Mouse (Mus musculus) stomach, postnatal 0 days (tissue): ENCODE measurements at regions not wholly inside any gene's neighbourhood (a gene's known extent, or its start where the extent isn't known, plus 50 kb on each side); places are given as distances from the start of the nearest gene placed in this dataset.

Source experiments
- ATAC-seq: fragments of 200-750 bp; cut with Nextera tagmentation; 2 replicates; pipeline ENCODE4 v1.8.0; 2017; ENCODE audit not compliant: low FRiP score, low TSS enrichment
- DNase-seq: peaks from one replicate; pipeline ENCODE4 v3.0.0-alpha.2; 2016; ENCODE audit warnings: low spot score
- H3K27ac ChIP-seq: fragments of 300-500 bp; sonication (generic); replicated peaks from 2 replicates; pipeline ENCODE4 v1.5.1; 2014; ENCODE audit warnings: mild to moderate bottlenecking, control low read depth
- H3K27me3 ChIP-seq: fragments of 300-500 bp; sonication (generic); 2 replicates; pipeline ENCODE4 v1.6.1; 2014; ENCODE audit warnings: low read length; ENCODE audit not compliant: control insufficient read depth, insufficient read depth
- H3K36me3 ChIP-seq: fragments of 300-500 bp; sonication (generic); 2 replicates; pipeline ENCODE4 v1.6.1; 2014; ENCODE audit warnings: low read length, mixed read lengths; ENCODE audit not compliant: control insufficient read depth, insufficient read depth
- H3K4me1 ChIP-seq: fragments of 300-500 bp; sonication (generic); replicated peaks from 2 replicates; pipeline ENCODE4 v1.6.1; 2014; ENCODE audit warnings: antibody characterized with exemption; ENCODE audit not compliant: control insufficient read depth, insufficient read depth
- H3K4me2 ChIP-seq: fragments of 300-500 bp; sonication (generic); replicated peaks from 2 replicates; pipeline ENCODE4 v1.6.1; 2014; ENCODE audit warnings: low read depth, mild to moderate bottlenecking, control low read depth, moderate library complexity
- H3K4me3 ChIP-seq: fragments of 300-500 bp; sonication (generic); 2 replicates; pipeline ENCODE4 v1.5.1; 2014; ENCODE audit warnings: low read depth, low read length, control low read depth
- H3K9ac ChIP-seq: fragments of 300-500 bp; sonication (generic); 2 replicates; pipeline ENCODE4 v1.6.1; 2014; ENCODE audit warnings: mild to moderate bottlenecking, low read length, control low read depth, mixed read lengths
- H3K9me3 ChIP-seq: fragments of 300-500 bp; sonication (generic); 2 replicates; pipeline ENCODE4 v1.6.1; 2016; ENCODE audit warnings: low read length; ENCODE audit not compliant: control insufficient read depth
- CTCF ChIP-seq: IDR thresholded peaks from 2 replicates; pipeline ENCODE4 v1.5.1; 2016; ENCODE audit warnings: antibody characterized with exemption, low read depth, mild to moderate bottlenecking, moderate library complexity
- EP300 ChIP-seq: optimal IDR thresholded peaks from 2 replicates; pipeline ENCODE3; 2016; ENCODE audit warnings: antibody characterized with exemption
- WGBS: fragments of 180-500 bp; shearing (Covaris S2); extraction: QIAGEN DNeasy Blood & Tissue Kit; methylation state at CpG from one replicate; pipeline ENCODE4 v1.1.7; 2014; 5-methylcytosine and 5-hydroxymethylcytosine counted together

- 75% methylated on average over 5 of the region's 5 CpGs for WGBS
- Histone ChIP-seq H3K4me1 (no peaks in the 10 kb centered on the region), H3K4me2 (no peak overlapping the region), H3K4me3 (no peak overlapping the region), H3K27me3 (no peaks in the 10 kb centered on the region), H3K27ac (no peak overlapping the region), H3K36me3 (no peaks in the 10 kb centered on the region), H3K9ac (no peak overlapping the region), H3K9me3 (no peaks in the 10 kb centered on the region)
- DNase-seq (no peak), ATAC-seq (no peak)
- no peak for TF ChIP-seq CTCF
- no peak for TF ChIP-seq EP300
Measured at GRCm38 (mm10) chr12:77140141-77140540, 97.8 kb upstream of the Fut8 start.

GRCm38 (mm10) chr12:77139718-77140117, 98.2 kb upstream of the Fut8 start:
- no peaks in the 10 kb centered on the region for H3K36me3 ChIP-seq
- H3K27ac ChIP-seq: no peak overlapping the region
- DNase-seq (no peak), ATAC-seq (no peak)
- H3K4me2 ChIP-seq: no peak overlapping the region
- no peaks in the 10 kb centered on the region for H3K27me3 ChIP-seq
- H3K4me3 ChIP-seq: no peak overlapping the region
- WGBS: 85% methylated on average over 2 of the region's 2 CpGs
- H3K9ac ChIP-seq: no peak overlapping the region
- H3K9me3 ChIP-seq: no peaks in the 10 kb centered on the region
- no peak for TF ChIP-seq EP300
- no peak for TF ChIP-seq CTCF
- no peaks in the 10 kb centered on the region for H3K4me1 ChIP-seq

GRCm38 (mm10) chr12:77138506-77139201, 99.3 kb upstream of the Fut8 start:
- no peak for TF ChIP-seq CTCF
- no peak for TF ChIP-seq EP300
- ATAC-seq (no peak), DNase-seq (no peak)
- Histone ChIP-seq H3K27ac (no peak overlapping the region), H3K9me3 (no peaks in the 10 kb centered on the region), H3K4me1 (no peaks in the 10 kb centered on the region), H3K36me3 (no peaks in the 10 kb centered on the region), H3K27me3 (no peaks in the 10 kb centered on the region), H3K9ac (no peak overlapping the region), H3K4me3 (no peak overlapping the region), H3K4me2 (no peak overlapping the region)
- 62% methylated on average over 11 of the region's 11 CpGs for WGBS

GRCm38 (mm10) chr12:77137291-77137830, 100.6 kb upstream of the Fut8 start:
- no peaks in the 10 kb centered on the region for H3K4me1 ChIP-seq
- no peak for ATAC-seq
- no peaks in the 10 kb centered on the region for H3K36me3 ChIP-seq
- TF ChIP-seq EP300 (no peak), CTCF (no peak)
- no peaks in the 10 kb centered on the region for H3K9me3 ChIP-seq
- no peak overlapping the region for H3K27ac ChIP-seq
- no peak overlapping the region for H3K9ac ChIP-seq
- no peak overlapping the region for H3K4me3 ChIP-seq
- WGBS: 84% methylated on average over 10 of the region's 10 CpGs
- H3K27me3 ChIP-seq: no peaks in the 10 kb centered on the region
- DNase-seq: no peak
- no peak overlapping the region for H3K4me2 ChIP-seq

GRCm38 (mm10) chr12:77135661-77136060, 102.3 kb upstream of the Fut8 start:
- Histone ChIP-seq H3K9ac (no peak overlapping the region), H3K4me3 (no peak overlapping the region), H3K9me3 (no peaks in the 10 kb centered on the region), H3K4me1 (no peaks in the 10 kb centered on the region), H3K27me3 (no peaks in the 10 kb centered on the region), H3K4me2 (no peak overlapping the region), H3K27ac (no peak overlapping the region), H3K36me3 (no peaks in the 10 kb centered on the region)
- WGBS: 92% methylated on average over 6 of the region's 6 CpGs
- no peak for ATAC-seq
- DNase-seq: no peak
- TF ChIP-seq CTCF: no peak
- TF ChIP-seq EP300: no peak

- H3K4me3 ChIP-seq: no peak overlapping the region
- no peak overlapping the region for H3K9ac ChIP-seq
- no peak for TF ChIP-seq CTCF
- TF ChIP-seq EP300: no peak
- no peaks in the 10 kb centered on the region for H3K4me1 ChIP-seq
- H3K36me3 ChIP-seq: no peaks in the 10 kb centered on the region
- H3K27me3 ChIP-seq: no peaks in the 10 kb centered on the region
- H3K4me2 ChIP-seq: no peak overlapping the region
- DNase-seq (no peak), ATAC-seq (no peak)
- WGBS: 86% methylated on average over 3 of the region's 3 CpGs
- H3K27ac ChIP-seq: no peak overlapping the region
- H3K9me3 ChIP-seq: no peaks in the 10 kb centered on the region
Measured at GRCm38 (mm10) chr12:77135067-77135466, 102.9 kb upstream of the Fut8 start.
